Mouse (Mus musculus) adrenal gland, adult 2 months (tissue): ENCODE measurements at regions not wholly inside any gene's neighbourhood (a gene's known extent, or its start where the extent isn't known, plus 50 kb on each side); places are given as distances from the start of the nearest gene placed in this dataset.

Experiments
- DNase-seq: peaks from one replicate; pipeline ENCODE4 v3.0.0; 2021

GRCm38 (mm10) chr8:27677143-27678106, 230.0 kb downstream of the Poteg start:
- DNase-seq, result peak; percentile 5

GRCm38 (mm10) chr8:27679164-27679563, 231.7 kb downstream of the Poteg start:
- DNase-seq, result no peak

DNA sequence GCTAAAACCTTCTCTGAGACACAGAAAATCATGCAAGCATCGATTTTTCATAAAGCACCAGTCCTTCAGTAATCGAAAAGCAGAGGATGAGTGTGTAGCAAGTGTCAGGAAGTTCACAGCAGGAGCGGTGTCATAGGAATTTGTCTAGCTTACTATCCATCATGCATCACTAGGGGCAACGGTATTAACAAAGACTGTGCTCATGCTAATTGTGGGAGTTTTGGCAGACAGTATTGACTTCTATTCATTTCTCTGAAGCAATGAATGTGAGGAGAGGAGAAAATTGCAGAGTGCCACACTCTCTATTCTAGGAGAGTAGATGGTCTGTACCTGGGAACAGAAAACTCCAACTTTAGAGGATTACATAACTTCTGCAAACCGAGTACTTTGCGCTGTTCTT, 274.5 kb downstream of the Poteg start:
- no peak for DNase-seq

DNA sequence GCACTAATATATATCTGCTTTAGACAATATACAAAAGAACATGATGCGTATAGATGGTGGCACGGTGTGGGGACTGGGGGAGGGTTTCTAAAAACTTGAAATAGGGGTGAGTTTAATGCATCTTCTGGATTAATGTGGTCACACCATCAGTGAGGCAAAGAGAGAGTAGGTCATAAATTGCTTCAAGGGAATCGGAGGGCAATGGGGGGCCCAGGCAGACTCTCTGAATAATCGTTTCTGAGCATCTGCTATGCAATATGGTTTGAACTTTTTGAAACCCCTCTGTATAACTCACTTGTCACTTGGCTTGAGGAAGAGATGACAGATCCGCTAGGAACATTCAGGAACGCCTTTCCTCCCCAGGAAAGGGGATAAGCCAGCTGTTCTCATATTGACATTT, 322.8 kb downstream of the Poteg start:
- DNase-seq, result no peak

GRCm38 (mm10) chr8:27770803-27771202, 323.3 kb downstream of the Poteg start:
- DNase-seq, result no peak

DNA sequence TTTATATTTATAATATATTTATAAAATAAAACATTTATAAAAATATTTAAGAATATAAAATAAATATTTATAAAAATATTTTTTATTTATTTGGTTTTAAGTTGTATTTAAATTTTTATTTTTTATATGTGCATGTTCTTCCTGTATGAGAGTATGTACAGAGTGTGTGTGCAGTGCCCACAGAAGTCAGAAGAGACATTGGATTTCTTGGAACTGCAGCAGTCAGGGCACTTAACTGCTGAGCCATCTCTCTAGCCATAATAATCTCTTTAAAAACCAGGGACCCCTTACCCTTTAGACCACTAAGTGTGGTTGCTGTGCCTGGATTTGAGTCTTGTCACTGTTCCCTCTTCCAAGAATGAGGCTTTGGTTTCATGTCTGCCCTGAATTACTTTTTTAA, 323.8 kb downstream of the Poteg start:
- DNase-seq, result no peak

DNA sequence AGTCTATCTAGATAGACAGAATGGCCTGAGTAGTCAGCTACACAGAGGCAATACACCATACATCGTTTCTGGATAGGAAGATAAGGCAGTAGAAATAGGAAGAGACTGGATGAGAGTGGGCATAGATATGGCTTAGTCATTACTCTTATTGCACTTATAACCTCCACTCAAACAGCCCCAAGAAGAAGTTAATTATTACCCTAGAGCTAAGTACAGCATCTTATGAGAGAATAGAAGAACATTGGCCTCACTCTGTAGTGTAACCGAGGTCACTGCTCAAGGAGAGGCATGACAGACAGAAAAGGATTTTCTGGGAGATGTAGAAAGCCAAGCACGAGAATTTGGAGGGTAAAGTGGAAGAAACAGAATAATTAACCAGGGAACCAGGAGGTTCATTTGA, 331.5 kb downstream of the Poteg start:
- DNase-seq, result no peak
